Mouse (Mus musculus) embryo, embryonic 10.5 days (tissue): ENCODE measurements at regions not wholly inside any gene's neighbourhood (a gene's known extent, or its start where the extent isn't known, plus 50 kb on each side); places are given as distances from the start of the nearest gene placed in this dataset.
A peak's percentile ranks its signal among the peaks of the same experiment; 100 is the strongest.
"Not testable (repeated sequence)": the region's sequence is repeated elsewhere in the genome, so short reads cannot be mapped to it uniquely, and the experiment has no call there.

ENCODE experiments used
- DNase-seq: peaks from one replicate; pipeline ENCODE4 v3.0.0-alpha.2; 2015; ENCODE audit warnings: low spot score

- peak; percentile 4 for DNase-seq
These were observed 184.4 kb downstream of the Mat2b start for GRCm38 (mm10) chr11:40510325-40511239.

- DNase-seq = peak; percentile 4
These were observed 203.4 kb downstream of the Mat2b start for GRCm38 (mm10) chr11:40491599-40491998.

GRCm38 (mm10) chr11:40478171-40478570, 216.8 kb downstream of the Mat2b start:
- DNase-seq = not testable (repeated sequence)

- peak; percentile 15 for DNase-seq
These were observed 217.7 kb downstream of the Mat2b start for GRCm38 (mm10) chr11:40477294-40477693.

- peak; percentile 80 for DNase-seq
These were observed 225.8 kb downstream of the Mat2b start for GRCm38 (mm10) chr11:40469080-40469705.

GRCm38 (mm10) chr11:40456571-40456970, 238.4 kb downstream of the Mat2b start:
- no peak for DNase-seq

GRCm38 (mm10) chr11:40454994-40455393, 240.0 kb downstream of the Mat2b start:
- DNase-seq = not testable (repeated sequence)

GRCm38 (mm10) chr11:40446846-40447245, 248.2 kb downstream of the Mat2b start:
- no peak for DNase-seq

- DNase-seq = no peak
These were observed 261.0 kb downstream of the Mat2b start for GRCm38 (mm10) chr11:40434002-40434401.

GRCm38 (mm10) chr11:40428858-40429257, 266.1 kb downstream of the Mat2b start:
- no peak for DNase-seq

- DNase-seq = no peak
These were observed 270.7 kb downstream of the Mat2b start for GRCm38 (mm10) chr11:40424316-40424715.

GRCm38 (mm10) chr11:40407571-40407970, 287.4 kb downstream of the Mat2b start:
- no peak for DNase-seq

- peak; percentile 25 for DNase-seq
These were observed 292.8 kb downstream of the Mat2b start for GRCm38 (mm10) chr11:40402249-40402648.

GRCm38 (mm10) chr11:40397453-40398104, 297.4 kb downstream of the Mat2b start:
- DNase-seq = no peak

- no peak for DNase-seq
These were observed 299.7 kb downstream of the Mat2b start for GRCm38 (mm10) chr11:40395331-40395730.

GRCm38 (mm10) chr11:40394864-40395266, 300.1 kb downstream of the Mat2b start:
- peak; percentile 21 for DNase-seq

GRCm38 (mm10) chr11:40394283-40394758, 300.7 kb downstream of the Mat2b start:
- no peak for DNase-seq

GRCm38 (mm10) chr11:40380696-40381095, 314.3 kb downstream of the Mat2b start:
- DNase-seq = no peak

- DNase-seq = no peak
These were observed 323.3 kb downstream of the Mat2b start for GRCm38 (mm10) chr11:40371696-40372095.

- DNase-seq = no peak
These were observed 328.4 kb downstream of the Mat2b start for GRCm38 (mm10) chr11:40366573-40366972.

GRCm38 (mm10) chr11:40362530-40363185, 332.3 kb downstream of the Mat2b start:
- peak; percentile 13 for DNase-seq
